Mouse (Mus musculus): ENCODE measurements around the gene Lce3d. TPM values are rescaled to one million over a fixed set of nuclear protein-coding genes. Genes with fewer than 3 reads are reported as not detected.

Gene Lce3d
- total RNA-seq (2021) = not detected in 2 replicates
- long read RNA-seq, experiment 1 = 0 reads
- long read RNA-seq, experiment 2 = 0 reads

GRCm38 (mm10) chr3:92957090-92957489 lies at the start of gene Lce3d:
Gene Lce3d, plus strand, starts transcription at chr3:92957390.
- no peak for DNase-seq

- peak; percentile 11 for DNase-seq
These were observed 49.6 kb upstream of the Lce3d start for GRCm38 (mm10) chr3:92907571-92907970.

- DNase-seq = peak; percentile 17
These were observed 36.8 kb upstream of the Lce3d start for GRCm38 (mm10) chr3:92920364-92920763.

- DNase-seq = no peak
These were observed 31.1 kb upstream of the Lce3d start, which contains the start of gene Lce3a for GRCm38 (mm10) chr3:92926130-92926529. Gene Lce3a, minus strand, starts transcription at chr3:92926230.

GRCm38 (mm10) chr3:92932679-92933078 lies 24.5 kb upstream of the Lce3d start, which contains the start of gene Lce3b:
Gene Lce3b, plus strand, starts transcription at chr3:92932979.
- DNase-seq = no peak

GRCm38 (mm10) chr3:92944186-92944585 lies 13.0 kb upstream of the Lce3d start, which contains the start of gene Lce3c:
Gene Lce3c, plus strand, starts transcription at chr3:92944486.
- no peak for DNase-seq

- no peak for DNase-seq
These were observed 9.6 kb downstream of the Lce3d start, which contains the start of gene Lce3e for GRCm38 (mm10) chr3:92966761-92967160. Gene Lce3e, plus strand, starts transcription at chr3:92967061.

- no peak for DNase-seq
These were observed 21.3 kb downstream of the Lce3d start for GRCm38 (mm10) chr3:92978484-92978883.

- DNase-seq = no peak
These were observed 34.7 kb downstream of the Lce3d start, which contains the start of gene Lce3f for GRCm38 (mm10) chr3:92991926-92992325. Gene Lce3f, plus strand, starts transcription at chr3:92992226.

- peak; percentile 75 for DNase-seq
These were observed 41.5 kb downstream of the Lce3d start for GRCm38 (mm10) chr3:92998691-92999090.

- DNase-seq = no peak
These were observed 43.4 kb downstream of the Lce3d start for GRCm38 (mm10) chr3:93000621-93001020.

- DNase-seq = no peak
These were observed 45.7 kb downstream of the Lce3d start for GRCm38 (mm10) chr3:93002843-93003242.

Other genes with a start within 250 kb of the Lce3d start
- not detected in 2 replicates for gene Lce1e, start 248.3 kb upstream of the Lce3d start, total RNA-seq (2021)
- gene Lce1f, start 237.0 kb upstream of the Lce3d start, total RNA-seq (2021) = not detected in 2 replicates
- not detected in 2 replicates for gene Gm38119, start 218.3 kb upstream of the Lce3d start, total RNA-seq (2021)
- not detected in 2 replicates for gene Lce1g, start 205.1 kb upstream of the Lce3d start, total RNA-seq (2021)
- gene Lce1h, start 192.3 kb upstream of the Lce3d start, total RNA-seq (2021) = not detected in 2 replicates
- not detected in 2 replicates for gene Lce1i, start 178.5 kb upstream of the Lce3d start, total RNA-seq (2021)
- gene Lce1j, start 166.9 kb upstream of the Lce3d start, total RNA-seq (2021) = not detected in 2 replicates
- not detected in 2 replicates for gene Lce1k, start 149.5 kb upstream of the Lce3d start, total RNA-seq (2021)
- not detected in 2 replicates for gene Kprp, start 130.1 kb upstream of the Lce3d start, total RNA-seq (2021)
- not detected in 2 replicates for gene Lce1l, start 106.1 kb upstream of the Lce3d start, total RNA-seq (2021)
- gene 2310050C09Rik, start 87.2 kb upstream of the Lce3d start, total RNA-seq (2021) = not detected in 2 replicates
- gene Lce3a, start 31.2 kb upstream of the Lce3d start, total RNA-seq (2021) = not detected in 2 replicates
- not detected in 2 replicates for gene Lce3b, start 24.4 kb upstream of the Lce3d start, total RNA-seq (2021)
- gene Lce3c, start 12.9 kb upstream of the Lce3d start, total RNA-seq (2021) = not detected in 2 replicates
- gene Lce3e, start 9.7 kb downstream of the Lce3d start, total RNA-seq (2021) = not detected in 2 replicates
- gene Lce3f, start 34.8 kb downstream of the Lce3d start, total RNA-seq (2021) = not detected in 2 replicates
- not detected in 2 replicates for gene Crct1, start 58.3 kb downstream of the Lce3d start, total RNA-seq (2021)
- gene Lce1m, start 61.7 kb downstream of the Lce3d start, total RNA-seq (2021) = not detected in 2 replicates
- gene Gm4858, start 111.4 kb downstream of the Lce3d start, total RNA-seq (2021) = not detected in 2 replicates
- not detected in 2 replicates for gene Crnn, start 187.4 kb downstream of the Lce3d start, total RNA-seq (2021)
- gene Flg2, start 239.9 kb downstream of the Lce3d start, total RNA-seq (2021) = not detected in 2 replicates

Measured in adrenal gland, postnatal 14 days (tissue).